Mouse (Mus musculus) G1E-ER4 (cell line): ENCODE data around the gene Dag1. TPM values are rescaled to one million over a fixed set of nuclear protein-coding genes. Genes with fewer than 3 reads are reported as not detected.

Source experiments
- GATA1 ChIP-seq: IDR thresholded peaks from one replicate; pipeline ENCODE4 v1.8.0; 2012; ENCODE audit warnings: low read length, inconsistent platforms
- polyA plus RNA-seq: library from polyadenylated mRNA; stranded (reverse); fragments of >175 nt; gene quantifications from 2 replicates; pipeline ENCODE4 v1.2.3, GENCODE M21; 2012

The Dag1 gene
- polyA plus RNA-seq: 20.0 and 21.9 TPM in 2 replicates

DNA sequence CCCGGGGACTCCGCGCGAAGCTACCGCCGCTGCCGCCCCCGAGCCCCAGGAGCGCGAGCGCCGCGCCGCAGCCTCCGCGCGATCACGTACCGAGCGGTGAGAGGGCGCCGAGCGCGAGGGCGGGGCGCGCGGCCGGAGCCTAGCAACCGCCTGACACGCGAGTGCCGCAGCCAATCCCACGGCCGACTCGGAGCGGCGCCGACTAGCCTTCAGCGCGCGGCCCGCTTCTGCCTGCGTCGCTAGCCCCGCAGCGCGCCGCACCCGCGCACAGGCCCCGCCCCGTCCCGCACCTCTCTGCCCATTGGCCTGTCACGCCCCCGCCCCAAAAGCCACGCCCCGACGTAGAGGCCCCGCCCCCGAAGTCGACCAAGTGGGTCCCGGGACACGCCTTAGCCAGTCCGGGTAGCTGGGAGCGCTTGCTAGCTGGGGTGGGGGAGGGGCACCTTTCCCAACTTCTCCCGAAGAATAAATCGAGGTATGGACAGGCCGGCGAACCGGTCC, at the start of gene Dag1:
Gene Dag1 (minus strand): TSS at position 269 of the 501 bp plus-strand sequence.
- TF ChIP-seq GATA1: no peak

DNA sequence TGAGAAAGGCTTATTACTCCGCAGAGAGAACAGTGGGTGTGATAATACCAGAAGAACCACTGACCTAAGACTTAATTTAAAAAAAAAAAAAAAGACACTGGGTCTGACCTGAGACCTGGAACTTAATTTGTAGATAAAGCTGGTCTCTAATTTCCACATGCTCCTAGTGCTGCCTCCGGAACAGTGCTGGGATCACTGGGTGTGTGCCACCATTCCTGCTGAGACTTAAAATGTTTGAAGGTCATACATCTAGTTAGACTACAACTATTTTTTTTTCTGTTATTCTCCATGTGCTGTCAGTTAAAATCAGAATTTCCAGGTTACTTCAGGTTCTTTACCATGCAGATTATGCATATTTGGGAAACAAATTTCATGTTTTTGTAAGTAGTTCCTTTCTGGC, 44.4 kb upstream of the Dag1 start:
- TF ChIP-seq GATA1: no peak

DNA sequence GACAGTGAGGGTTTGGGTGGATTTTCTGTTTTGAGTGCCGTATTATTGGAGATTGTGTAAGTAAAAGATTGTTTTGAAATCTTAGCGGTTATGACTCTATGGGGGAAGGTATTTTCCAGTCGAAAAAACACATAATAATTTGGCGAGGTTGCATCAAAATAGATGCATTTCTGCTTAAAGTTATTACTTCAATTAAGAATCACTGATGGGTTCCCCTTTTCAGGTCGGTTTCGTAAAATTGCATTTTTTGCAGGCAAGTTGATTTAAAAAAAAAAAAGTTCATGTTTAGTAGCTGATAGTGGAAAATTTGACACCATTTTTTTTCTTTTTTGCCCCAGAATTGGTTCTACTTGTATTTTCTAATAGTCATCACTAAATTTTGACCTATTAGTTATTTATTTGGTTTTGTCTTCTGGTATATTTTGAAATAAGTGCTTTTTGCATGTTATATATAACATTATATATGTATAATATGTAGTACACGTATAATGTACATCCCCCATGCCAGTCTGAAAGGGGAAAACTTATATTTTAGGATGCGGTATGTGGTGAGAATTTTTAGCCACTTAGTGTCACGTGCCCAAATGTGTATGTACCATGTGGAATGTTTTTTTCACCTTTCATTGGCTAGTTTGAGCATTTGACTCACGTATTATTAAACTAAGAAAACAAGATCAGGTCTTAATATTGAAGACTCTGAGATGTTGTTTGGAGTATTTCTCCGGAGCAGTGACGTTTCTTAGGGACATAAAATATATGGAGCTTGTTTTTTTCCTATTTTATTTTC, 43.5 kb upstream of the Dag1 start:
- no peak for TF ChIP-seq GATA1

DNA sequence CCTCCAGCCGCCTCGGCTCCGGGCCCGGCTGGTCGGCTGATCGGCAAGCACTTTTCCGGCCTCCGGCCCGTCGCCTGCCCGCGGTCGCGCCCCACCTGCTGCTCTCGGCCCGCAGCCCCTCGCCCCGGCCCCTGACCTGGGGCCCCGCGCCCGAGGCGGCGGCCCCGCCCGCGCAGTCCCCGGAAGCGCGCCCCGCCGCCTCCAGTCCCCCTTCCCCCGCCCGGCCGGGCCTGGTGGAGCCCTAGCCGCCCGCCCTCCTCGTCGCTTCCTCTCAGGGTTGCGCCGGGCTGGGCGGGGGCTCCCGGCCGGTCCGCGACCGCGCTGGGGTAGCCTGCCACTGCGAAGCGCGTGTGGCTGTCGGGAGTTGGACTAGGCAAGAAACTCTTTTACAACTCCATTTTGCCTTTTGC, 42.8 kb upstream of the Dag1 start:
- no peak for TF ChIP-seq GATA1

DNA sequence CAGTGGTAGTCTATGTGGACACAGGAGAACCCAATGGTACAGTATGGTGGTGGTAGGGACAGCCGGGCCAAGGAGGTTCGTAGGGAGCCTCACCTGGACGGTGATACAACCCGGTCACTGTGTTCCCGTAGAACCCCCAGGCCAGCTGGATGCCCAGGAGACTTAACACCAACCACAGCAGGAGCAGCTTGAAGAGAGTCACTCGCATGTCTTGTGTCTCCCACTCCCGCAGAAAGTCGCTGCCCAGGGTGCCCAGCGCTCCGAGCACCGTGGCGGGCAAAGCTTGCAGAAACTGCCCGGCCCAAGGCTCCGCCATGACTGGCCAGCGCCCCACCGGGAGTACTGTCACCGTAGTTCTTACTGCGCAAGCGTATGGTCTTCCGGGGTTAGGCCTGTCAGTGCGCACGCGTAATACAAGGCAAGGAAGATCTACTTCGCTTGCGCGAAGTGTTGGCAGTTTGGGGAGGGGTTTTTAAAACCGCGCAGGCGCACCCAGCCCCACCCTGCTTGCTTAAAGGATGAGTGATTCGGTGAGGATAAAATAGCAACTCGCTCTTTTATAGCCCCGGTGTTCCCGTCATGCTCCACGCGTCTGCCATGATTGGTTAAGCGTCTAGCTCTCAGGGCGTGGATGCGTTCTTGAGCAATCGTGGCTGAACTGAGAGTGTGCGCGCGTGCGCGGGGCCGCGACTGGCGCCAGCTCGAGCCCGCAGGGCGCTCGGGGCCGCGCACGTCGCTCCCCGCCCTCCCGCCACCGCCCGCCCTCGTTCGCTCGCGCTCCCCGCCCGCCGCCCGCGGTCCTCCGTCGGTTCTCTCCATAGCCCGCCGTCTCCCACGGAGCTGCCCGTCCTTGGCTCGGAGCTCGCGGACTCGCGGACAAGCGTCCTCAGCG, 42.1 kb upstream of the Dag1 start, which contains the start of the genes Rhoa and Tcta:
Gene Rhoa (plus strand): TSS at position 501 of the 892 bp plus-strand sequence.
Gene Tcta (minus strand): TSS at position 532 of the 892 bp plus-strand sequence.
- TF ChIP-seq GATA1: no peak

DNA sequence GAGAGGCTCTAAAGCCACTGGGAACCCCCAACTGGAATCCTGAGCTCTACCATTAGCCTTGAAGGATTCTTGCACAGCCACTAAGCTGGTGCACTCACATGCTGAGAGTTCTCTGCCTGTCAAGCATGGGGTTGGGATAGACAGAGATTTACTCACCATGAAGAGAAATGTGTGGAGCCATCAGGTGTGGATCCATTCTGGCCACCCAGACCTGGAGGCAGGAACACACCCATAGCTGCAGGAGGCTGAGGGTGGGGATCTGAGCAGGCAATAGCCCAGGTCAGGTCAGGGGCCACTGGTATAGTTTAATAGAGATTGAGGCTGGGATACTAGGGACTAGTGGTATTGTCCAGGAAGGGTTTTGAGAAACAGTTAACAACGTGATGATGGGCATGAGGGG, 41.4 kb upstream of the Dag1 start:
- no peak for TF ChIP-seq GATA1

DNA sequence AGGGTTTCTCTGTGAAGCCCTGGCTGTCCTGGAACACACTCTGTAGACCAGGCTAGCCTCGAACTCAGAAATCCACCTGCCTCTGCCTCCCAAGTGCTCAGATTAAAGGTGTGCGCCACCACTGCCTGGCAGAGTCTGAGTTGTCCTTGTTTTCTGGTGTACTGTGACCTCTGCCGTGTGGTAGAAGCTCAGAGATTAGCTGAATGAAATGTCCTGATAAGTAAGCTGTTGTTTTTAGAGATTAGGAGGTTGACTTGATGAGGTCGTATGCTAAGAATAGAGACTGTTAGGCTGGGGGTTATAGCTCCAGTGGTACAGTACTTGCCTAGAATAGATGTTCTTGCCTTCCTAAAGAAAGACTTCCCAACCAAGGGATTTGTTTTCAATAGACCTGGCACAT, 41.0 kb upstream of the Dag1 start:
- TF ChIP-seq GATA1: no peak

DNA sequence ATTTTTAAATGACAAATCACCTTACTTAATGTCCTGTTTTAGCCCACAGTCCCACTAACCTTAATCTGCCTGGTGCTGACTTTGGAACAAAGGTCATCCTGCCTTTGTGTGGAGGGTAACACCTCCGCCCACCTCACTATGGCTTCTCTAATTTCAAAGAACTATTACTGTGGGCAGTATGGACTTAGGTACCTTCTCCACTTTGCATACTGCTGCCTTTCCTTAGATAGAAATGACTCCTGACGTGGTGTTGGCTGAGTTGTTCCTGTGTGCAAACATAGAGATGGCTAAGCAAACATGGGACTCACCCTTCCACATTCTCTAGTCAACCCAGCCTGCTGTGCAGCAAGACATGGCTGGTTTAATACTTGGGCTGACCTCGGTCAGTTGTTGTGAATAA, 38.1 kb upstream of the Dag1 start:
- no peak for TF ChIP-seq GATA1

DNA sequence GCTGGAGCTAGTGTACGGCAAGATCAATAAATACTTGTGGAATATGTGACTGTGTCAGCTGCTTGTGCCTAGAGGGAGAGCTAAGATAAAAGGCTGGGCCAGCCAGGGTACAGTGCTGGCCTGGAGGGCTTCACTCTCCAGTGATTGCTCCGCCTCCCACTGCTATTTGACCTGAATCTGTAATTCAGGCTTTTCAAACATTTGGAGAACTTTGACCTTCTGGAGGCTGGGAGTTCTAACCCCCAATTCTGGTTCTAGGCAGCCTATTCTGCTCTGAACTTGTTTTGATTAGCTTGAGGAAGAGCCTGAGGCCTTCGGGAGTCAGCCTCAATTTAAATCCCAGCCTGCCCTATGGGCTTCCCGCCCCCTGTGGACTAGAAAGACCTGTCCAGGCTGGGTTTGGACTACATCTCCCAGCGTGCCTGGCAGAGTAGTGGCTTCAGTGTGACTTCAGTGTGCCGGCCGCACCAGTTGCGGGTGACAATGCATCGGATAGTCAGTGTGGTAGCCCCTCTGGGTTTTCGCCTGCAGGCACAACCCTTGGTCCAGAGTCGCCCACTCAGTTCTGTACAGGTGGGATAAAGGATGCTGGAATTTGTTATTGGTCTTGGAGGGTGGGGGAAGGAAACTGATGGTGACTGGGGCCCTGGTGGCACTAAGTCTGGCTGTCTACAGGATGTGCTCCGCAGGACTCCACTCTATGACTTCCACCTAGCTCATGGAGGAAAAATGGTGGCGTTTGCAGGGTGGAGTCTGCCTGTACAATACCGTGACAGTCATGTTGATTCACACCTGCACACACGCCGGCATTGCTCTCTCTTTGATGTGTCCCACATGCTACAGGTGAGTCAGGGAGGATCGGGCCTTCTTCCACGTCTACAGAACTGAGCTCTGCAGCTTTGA, 32.9 kb upstream of the Dag1 start, which contains the start of gene Amt:
Gene Amt (plus strand): TSS at position 401 of the 903 bp plus-strand sequence.
- TF ChIP-seq GATA1: no peak

DNA sequence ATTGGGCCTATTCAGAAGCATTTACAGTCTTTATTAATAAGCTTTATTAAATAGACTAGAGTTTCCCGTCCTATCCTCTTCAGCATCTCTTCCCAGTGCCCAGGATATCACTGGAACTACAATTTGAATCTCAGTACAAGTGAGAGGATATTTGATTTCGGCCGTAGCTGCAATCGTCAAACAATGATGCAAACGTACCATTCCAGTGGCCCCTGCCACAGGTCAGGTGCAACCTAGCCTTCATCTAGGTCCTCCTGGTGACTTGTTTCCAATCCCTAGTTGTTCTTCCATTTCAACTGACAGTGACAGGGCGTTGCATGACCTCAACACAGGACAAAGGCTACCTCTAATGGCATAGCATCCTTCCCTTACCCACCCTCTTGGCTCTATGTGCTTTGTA, 27.0 kb upstream of the Dag1 start:
- TF ChIP-seq GATA1: no peak

DNA sequence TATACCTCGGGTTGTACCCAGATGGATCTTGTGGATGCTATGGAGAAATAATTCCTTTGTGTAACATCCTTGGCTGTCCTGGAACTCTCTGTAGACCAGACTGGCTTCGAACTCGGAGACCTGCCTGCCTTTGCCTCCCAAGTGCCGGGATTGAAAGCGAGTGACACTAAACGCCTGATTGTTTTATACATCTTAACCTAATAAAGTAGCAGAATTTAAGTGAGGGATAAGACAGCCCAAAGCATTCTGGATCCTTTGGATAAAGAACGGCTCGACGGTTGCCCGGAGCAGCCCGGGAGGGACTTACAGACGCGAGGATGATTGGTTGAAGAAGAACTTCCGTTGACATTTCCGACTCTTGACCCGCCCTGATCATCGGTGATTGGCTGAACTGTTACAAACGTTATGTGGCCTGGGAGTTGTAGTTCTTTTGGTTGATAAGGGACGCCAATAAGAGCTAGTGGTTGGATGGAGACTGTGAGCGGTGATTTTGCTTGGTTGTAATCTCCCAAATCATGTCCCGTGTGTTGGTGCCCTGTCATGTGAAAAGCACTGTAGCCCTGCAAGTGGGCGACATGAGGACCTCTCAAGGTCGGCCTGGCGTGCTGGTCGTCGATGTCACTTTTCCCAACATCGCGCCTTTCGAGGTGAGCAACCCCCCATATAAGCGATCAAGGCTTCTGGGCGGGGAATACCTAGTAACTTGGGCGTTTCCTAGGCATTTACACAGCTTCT, 26.4 kb upstream of the Dag1 start, which contains the start of gene Nicn1:
Gene Nicn1 (plus strand): TSS at position 414 of the 735 bp plus-strand sequence.
- no peak for TF ChIP-seq GATA1

DNA sequence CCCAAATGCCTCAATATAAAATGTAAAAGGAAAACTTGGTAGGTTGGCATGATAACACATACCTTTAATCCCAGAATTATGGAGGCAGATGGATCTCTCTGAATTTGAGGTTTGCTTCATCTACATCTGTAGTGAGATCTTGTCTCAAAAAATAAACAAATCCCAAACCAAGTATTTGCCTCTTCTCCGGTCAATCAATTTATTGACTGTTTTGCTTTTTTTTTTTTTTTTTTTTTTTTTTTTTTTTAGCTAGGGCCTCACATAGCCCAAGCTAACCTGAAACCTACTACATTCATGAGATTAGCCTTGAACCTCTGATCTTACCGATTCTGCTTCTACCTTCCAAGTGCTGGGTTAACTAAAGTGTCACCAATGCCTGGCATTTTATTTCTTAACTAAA, 25.6 kb upstream of the Dag1 start:
- no peak for TF ChIP-seq GATA1

DNA sequence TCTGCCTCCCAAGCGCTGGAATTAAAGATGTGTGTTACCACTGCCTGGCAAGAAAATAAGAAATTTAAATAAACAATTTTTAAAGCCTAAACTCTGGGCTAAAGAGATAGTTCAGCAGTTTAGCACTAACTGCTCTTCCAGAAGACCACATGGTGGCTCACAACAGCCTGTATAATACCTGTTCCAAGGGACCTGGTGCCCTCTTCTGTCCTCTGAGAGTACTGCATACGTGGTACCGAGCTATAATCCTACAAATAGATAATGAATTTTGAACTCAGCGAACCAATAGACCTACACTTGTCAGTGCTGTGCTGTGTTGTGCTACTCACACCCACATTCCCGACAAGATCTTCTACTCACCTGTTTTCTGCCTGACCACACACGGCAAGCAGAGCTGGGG, 20.7 kb upstream of the Dag1 start:
- no peak for TF ChIP-seq GATA1
